Mouse (Mus musculus): Measurements from ENCODE around the gene Chchd4. TPM values are rescaled to one million over a fixed set of nuclear protein-coding genes. Genes with fewer than 3 reads are reported as not detected.

Chchd4 gene
- polyA plus RNA-seq, 1 experiment: 24.6 TPM

DNA sequence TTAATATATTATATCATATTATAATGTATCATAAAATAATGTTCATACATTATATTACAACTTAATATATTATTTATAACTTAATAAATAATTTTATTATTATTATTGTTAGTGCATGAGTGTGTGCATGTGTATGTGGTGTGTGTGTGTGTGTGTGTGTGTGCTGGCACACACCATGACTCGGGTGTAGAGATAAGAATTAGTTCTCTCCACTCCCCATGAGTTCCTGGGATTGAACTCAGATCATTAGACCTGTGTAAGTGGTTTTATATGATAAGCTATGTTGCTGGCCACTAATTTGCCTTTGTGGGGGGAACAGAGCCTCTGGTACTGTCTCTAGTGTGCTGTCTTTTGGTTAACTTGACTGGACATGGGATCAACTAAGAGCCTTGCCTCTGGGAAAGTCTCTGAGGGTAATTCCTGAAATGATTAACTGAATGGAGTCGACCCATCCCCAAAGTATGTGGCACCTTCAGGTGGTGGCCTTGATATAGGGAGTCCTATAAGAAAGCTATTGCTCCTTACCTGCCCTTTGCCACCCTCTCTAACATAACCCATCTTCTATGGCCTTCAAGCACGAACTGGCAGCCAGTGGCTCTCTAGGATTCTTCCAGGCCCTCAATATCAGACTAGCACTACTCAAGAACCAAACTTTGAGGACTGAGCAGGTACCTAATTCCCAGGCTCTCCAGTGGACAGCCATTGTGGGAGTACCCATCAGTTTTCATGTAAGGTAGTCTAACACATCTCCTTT lies 23.7 kb downstream of the Chchd4 start:
- no peak for TF ChIP-seq POLR2A (IDR thresholded peaks at IDR 0.05; ENCODE audit: insufficient read depth, low read length)
- no peak for TF ChIP-seq EP300 (IDR thresholded peaks at IDR 0.05; ENCODE audit: insufficient read depth, low read depth, low read length)
- TF ChIP-seq CTCF (IDR thresholded peaks at IDR 0.05; ENCODE audit: low read depth, low read length): no peak
- Histone ChIP-seq H3K36me3 (ENCODE audit: control insufficient read depth, insufficient read depth, low read length, poor library complexity, severe bottlenecking) (no peaks in the 10 kb centered on the region), H3K27me3 (ENCODE audit: control insufficient read depth, insufficient read depth, low read length, poor library complexity, severe bottlenecking) (no peaks in the 10 kb centered on the region), H3K9me3 (replicated peaks; ENCODE audit: control insufficient read depth, insufficient read depth, low read length, poor library complexity, severe bottlenecking) (no peaks in the 10 kb centered on the region), H3K4me1 (ENCODE audit: control insufficient read depth, insufficient read depth, low read length) (no peaks in the 10 kb centered on the region), H3K4me3 (ENCODE audit: low read depth, low read length) (no peak overlapping the region), H3K9ac (ENCODE audit: low read depth, poor library complexity, severe bottlenecking) (no peak overlapping the region), H3K27ac (ENCODE audit: insufficient read depth, low read length) (no peak overlapping the region)

DNA sequence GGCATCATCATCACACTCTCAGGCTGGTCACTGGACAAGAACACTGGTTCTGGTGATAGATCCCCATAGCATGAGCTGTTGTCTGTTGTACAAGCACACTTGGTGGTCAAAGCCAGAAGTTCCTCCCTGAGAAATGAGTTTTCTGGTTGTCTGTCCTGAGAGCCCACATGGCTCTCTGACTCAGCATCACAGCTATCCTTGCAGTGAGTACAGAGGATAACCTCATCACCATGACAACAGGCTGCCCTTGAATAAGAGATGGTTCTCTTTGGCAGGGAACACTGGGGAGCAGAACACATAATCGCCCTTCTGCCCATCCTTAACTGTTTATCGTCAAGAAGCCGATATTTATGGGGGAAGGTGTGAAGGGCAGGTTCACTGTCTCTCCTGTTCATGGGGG lies 28.0 kb downstream of the Chchd4 start:
- no peak overlapping the region for H3K9ac ChIP-seq (ENCODE audit: low read depth, poor library complexity, severe bottlenecking)
- no peaks in the 10 kb centered on the region for H3K36me3 ChIP-seq (ENCODE audit: control insufficient read depth, insufficient read depth, low read length, poor library complexity, severe bottlenecking)
- no peaks in the 10 kb centered on the region for H3K9me3 ChIP-seq (replicated peaks; ENCODE audit: control insufficient read depth, insufficient read depth, low read length, poor library complexity, severe bottlenecking)
- H3K27ac ChIP-seq (ENCODE audit: insufficient read depth, low read length): no peak overlapping the region
- TF ChIP-seq POLR2A (IDR thresholded peaks at IDR 0.05; ENCODE audit: insufficient read depth, low read length) (no peak), CTCF (IDR thresholded peaks at IDR 0.05; ENCODE audit: low read depth, low read length) (no peak)
- H3K4me1 ChIP-seq (ENCODE audit: control insufficient read depth, insufficient read depth, low read length): no peaks in the 10 kb centered on the region
- H3K27me3 ChIP-seq (ENCODE audit: control insufficient read depth, insufficient read depth, low read length, poor library complexity, severe bottlenecking): no peaks in the 10 kb centered on the region
- H3K4me3 ChIP-seq (ENCODE audit: low read depth, low read length): no peak overlapping the region

DNA sequence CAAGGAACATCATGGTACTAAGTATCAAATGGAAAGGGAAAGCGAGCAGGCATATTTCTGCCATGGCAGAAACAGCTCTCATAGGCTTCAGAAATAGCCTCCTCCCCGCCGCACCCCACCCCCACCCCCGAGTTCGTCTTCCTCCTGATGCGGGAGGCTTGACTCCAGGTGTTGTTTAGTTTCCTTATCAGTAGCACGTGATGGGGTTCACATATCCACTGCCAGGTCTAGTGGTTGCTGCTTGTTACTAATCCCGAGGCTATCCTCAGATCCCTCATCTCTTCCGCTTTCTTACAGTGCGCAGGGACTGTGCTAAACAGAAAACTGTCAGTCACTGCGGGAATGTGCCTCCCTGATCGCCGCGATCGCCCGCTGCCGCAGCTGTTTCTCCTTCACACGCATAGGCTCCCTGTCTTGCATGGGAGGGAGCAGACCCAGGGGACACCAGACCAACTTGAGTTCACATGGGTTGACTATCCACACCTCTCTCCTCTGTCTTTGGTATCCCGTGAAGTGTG lies 32.1 kb downstream of the Chchd4 start:
- Histone ChIP-seq H3K27me3 (ENCODE audit: control insufficient read depth, insufficient read depth, low read length, poor library complexity, severe bottlenecking) (no peaks in the 10 kb centered on the region), H3K27ac (ENCODE audit: insufficient read depth, low read length) (no peak overlapping the region), H3K36me3 (ENCODE audit: control insufficient read depth, insufficient read depth, low read length, poor library complexity, severe bottlenecking) (no peaks in the 10 kb centered on the region), H3K9ac (ENCODE audit: low read depth, poor library complexity, severe bottlenecking) (peak overlapping the region; percentile 56), H3K4me1 (ENCODE audit: control insufficient read depth, insufficient read depth, low read length) (no peaks in the 10 kb centered on the region), H3K9me3 (replicated peaks; ENCODE audit: control insufficient read depth, insufficient read depth, low read length, poor library complexity, severe bottlenecking) (no peaks in the 10 kb centered on the region), H3K4me3 (ENCODE audit: low read depth, low read length) (peak overlapping the region; percentile 85)
- TF ChIP-seq CTCF (IDR thresholded peaks at IDR 0.05; ENCODE audit: low read depth, low read length) (no peak), EP300 (IDR thresholded peaks at IDR 0.05; ENCODE audit: insufficient read depth, low read depth, low read length) (no peak), POLR2A (IDR thresholded peaks at IDR 0.05; ENCODE audit: insufficient read depth, low read length) (no peak)

DNA sequence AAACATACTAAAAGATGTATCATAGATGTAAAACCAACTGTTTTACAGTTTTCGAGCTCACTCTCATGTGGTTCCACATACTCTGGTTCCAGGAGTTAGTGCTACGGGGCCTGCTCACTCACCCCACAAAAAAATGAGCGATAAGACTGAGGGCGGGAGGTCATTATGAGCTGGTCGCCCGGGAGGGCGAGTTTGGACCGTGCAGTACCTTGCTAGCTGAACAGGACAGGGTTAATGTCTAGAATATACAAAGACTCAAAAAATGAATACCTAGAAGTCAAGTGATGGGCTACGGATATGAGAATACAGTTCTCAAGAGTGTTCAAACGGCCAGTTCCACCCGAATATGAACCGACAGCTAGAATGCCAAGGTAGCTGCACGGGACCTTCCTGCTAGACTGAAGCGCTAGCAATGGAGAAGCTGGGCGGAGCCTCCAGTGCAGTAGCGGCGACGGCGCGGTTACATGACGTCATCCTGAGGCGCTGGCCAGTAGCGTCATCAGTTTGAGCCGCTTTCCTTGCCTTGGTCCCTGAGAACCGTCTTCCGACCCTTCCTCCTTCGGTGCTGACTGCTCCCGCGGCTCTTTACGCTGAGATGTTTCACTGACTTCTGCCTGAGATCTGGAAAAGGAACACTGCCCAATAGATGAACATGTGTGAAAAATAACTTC lies 32.7 kb downstream of the Chchd4 start:
- Histone ChIP-seq H3K9me3 (replicated peaks; ENCODE audit: control insufficient read depth, insufficient read depth, low read length, poor library complexity, severe bottlenecking) (no peaks in the 10 kb centered on the region), H3K4me1 (ENCODE audit: control insufficient read depth, insufficient read depth, low read length) (no peaks in the 10 kb centered on the region), H3K27ac (ENCODE audit: insufficient read depth, low read length) (no peak overlapping the region), H3K4me3 (ENCODE audit: low read depth, low read length) (peak overlapping the region; percentile 85), H3K9ac (ENCODE audit: low read depth, poor library complexity, severe bottlenecking) (peak overlapping the region; percentile 56), H3K27me3 (ENCODE audit: control insufficient read depth, insufficient read depth, low read length, poor library complexity, severe bottlenecking) (no peaks in the 10 kb centered on the region), H3K36me3 (ENCODE audit: control insufficient read depth, insufficient read depth, low read length, poor library complexity, severe bottlenecking) (no peaks in the 10 kb centered on the region)
- no peak for TF ChIP-seq CTCF (IDR thresholded peaks at IDR 0.05; ENCODE audit: low read depth, low read length)
- TF ChIP-seq EP300 (IDR thresholded peaks at IDR 0.05; ENCODE audit: insufficient read depth, low read depth, low read length): peak; percentile 59; the same call in 1 of the 2 replicates
- peak; percentile 98 for TF ChIP-seq POLR2A (IDR thresholded peaks at IDR 0.05; ENCODE audit: insufficient read depth, low read length)

DNA sequence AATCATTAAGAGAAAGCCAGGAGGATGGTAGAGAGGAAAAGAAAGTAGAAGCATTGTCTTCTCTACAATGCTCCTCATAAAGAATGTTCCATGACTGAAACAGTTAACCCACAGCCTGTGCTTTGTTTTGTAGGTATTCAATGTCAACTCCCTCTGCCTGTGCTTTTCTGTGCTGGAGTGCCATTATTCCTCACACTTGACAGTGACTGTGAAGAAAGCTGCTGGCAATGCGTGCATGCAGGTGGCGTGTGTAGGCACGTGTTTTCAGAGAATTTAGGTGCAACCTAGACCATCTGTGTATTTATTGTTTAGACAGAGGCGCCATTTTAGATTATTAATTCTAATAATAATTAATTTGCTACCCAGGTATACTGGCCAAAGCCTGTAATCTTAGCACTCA lies 49.2 kb downstream of the Chchd4 start:
- no peaks in the 10 kb centered on the region for H3K9me3 ChIP-seq (replicated peaks; ENCODE audit: control insufficient read depth, insufficient read depth, low read length, poor library complexity, severe bottlenecking)
- no peak overlapping the region for H3K9ac ChIP-seq (ENCODE audit: low read depth, poor library complexity, severe bottlenecking)

DNA sequence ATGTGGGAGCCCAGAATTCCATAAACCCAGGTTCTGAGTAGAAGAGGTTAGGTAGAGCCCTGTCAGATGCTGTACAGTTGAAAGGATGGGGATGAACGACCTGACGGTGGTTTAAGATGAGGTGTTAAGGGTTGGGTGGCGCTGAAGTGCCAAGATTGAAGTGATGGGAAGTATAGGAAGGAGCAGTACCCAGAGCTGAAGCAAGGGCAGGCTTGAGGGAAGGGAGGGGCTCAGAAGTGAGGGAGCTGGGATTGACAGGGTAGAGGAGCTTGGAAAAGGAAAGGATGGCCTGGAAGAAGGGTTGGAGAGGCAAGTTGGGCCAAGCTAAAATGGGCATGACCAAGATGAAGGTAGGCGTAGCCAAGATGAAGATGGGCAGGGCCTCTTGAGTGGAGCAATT lies 51.7 kb downstream of the Chchd4 start:
- Histone ChIP-seq H3K9me3 (replicated peaks; ENCODE audit: control insufficient read depth, insufficient read depth, low read length, poor library complexity, severe bottlenecking) (no peaks in the 10 kb centered on the region), H3K4me1 (ENCODE audit: control insufficient read depth, insufficient read depth, low read length) (no peaks in the 10 kb centered on the region), H3K36me3 (ENCODE audit: control insufficient read depth, insufficient read depth, low read length, poor library complexity, severe bottlenecking) (no peaks in the 10 kb centered on the region), H3K4me3 (ENCODE audit: low read depth, low read length) (no peak overlapping the region), H3K27ac (ENCODE audit: insufficient read depth, low read length) (no peak overlapping the region), H3K9ac (ENCODE audit: low read depth, poor library complexity, severe bottlenecking) (no peak overlapping the region), H3K27me3 (ENCODE audit: control insufficient read depth, insufficient read depth, low read length, poor library complexity, severe bottlenecking) (no peaks in the 10 kb centered on the region)
- TF ChIP-seq POLR2A (IDR thresholded peaks at IDR 0.05; ENCODE audit: insufficient read depth, low read length): no peak
- no peak for TF ChIP-seq EP300 (IDR thresholded peaks at IDR 0.05; ENCODE audit: insufficient read depth, low read depth, low read length)
- no peak for TF ChIP-seq CTCF (IDR thresholded peaks at IDR 0.05; ENCODE audit: low read depth, low read length)

More for the DNA sequence above, 49.2 kb downstream of the Chchd4 start:
- no peaks in the 10 kb centered on the region for H3K4me1 ChIP-seq (ENCODE audit: control insufficient read depth, insufficient read depth, low read length)
- H3K27ac ChIP-seq (ENCODE audit: insufficient read depth, low read length): no peak overlapping the region
- no peaks in the 10 kb centered on the region for H3K27me3 ChIP-seq (ENCODE audit: control insufficient read depth, insufficient read depth, low read length, poor library complexity, severe bottlenecking)
- no peak overlapping the region for H3K4me3 ChIP-seq (ENCODE audit: low read depth, low read length)
- no peaks in the 10 kb centered on the region for H3K36me3 ChIP-seq (ENCODE audit: control insufficient read depth, insufficient read depth, low read length, poor library complexity, severe bottlenecking)
- TF ChIP-seq CTCF (IDR thresholded peaks at IDR 0.05; ENCODE audit: low read depth, low read length) (no peak), EP300 (IDR thresholded peaks at IDR 0.05; ENCODE audit: insufficient read depth, low read depth, low read length) (no peak), POLR2A (IDR thresholded peaks at IDR 0.05; ENCODE audit: insufficient read depth, low read length) (no peak)

Measured in ES-Bruce4 (cell line).